Mouse (Mus musculus) stomach, embryonic 15.5 days (tissue): Measurements from ENCODE around the gene Olfr1480. TPM values are rescaled to one million over a fixed set of nuclear protein-coding genes. Genes with fewer than 3 reads are reported as not detected.

ENCODE experiments used
- ATAC-seq: fragments of 200-750 bp; cut with Nextera tagmentation; 2 replicates; pipeline ENCODE4 v1.8.0; 2017; ENCODE audit warnings: low read depth, moderate number of reproducible peaks, moderate TSS enrichment; ENCODE audit not compliant: insufficient read depth, low FRiP score
- H3K27ac ChIP-seq: fragments of 300-500 bp; sonication (generic); 2 replicates; pipeline ENCODE4 v1.5.1; 2015; ENCODE audit warnings: mild to moderate bottlenecking, inconsistent platforms
- H3K27me3 ChIP-seq: fragments of 300-500 bp; sonication (generic); replicated peaks from 2 replicates; pipeline ENCODE4 v1.6.1; 2015; ENCODE audit warnings: inconsistent platforms
- H3K36me3 ChIP-seq: fragments of 300-500 bp; sonication (generic); 2 replicates; pipeline ENCODE4 v1.6.1; 2015; ENCODE audit warnings: inconsistent platforms
- H3K4me1 ChIP-seq: fragments of 300-500 bp; sonication (generic); 2 replicates; pipeline ENCODE4 v1.6.1; 2015; ENCODE audit warnings: inconsistent platforms
- H3K4me2 ChIP-seq: fragments of 300-500 bp; sonication (generic); 2 replicates; pipeline ENCODE4 v1.6.1; 2015; ENCODE audit warnings: mild to moderate bottlenecking, inconsistent platforms
- H3K4me3 ChIP-seq: fragments of 300-500 bp; sonication (generic); replicated peaks from 2 replicates; pipeline ENCODE4 v1.5.1; 2015; ENCODE audit warnings: inconsistent platforms
- H3K9ac ChIP-seq: fragments of 300-500 bp; sonication (generic); 2 replicates; pipeline ENCODE4 v1.6.1; 2015; ENCODE audit warnings: inconsistent platforms
- H3K9me3 ChIP-seq: fragments of 300-500 bp; sonication (generic); 2 replicates; pipeline ENCODE4 v1.6.1; 2016; ENCODE audit warnings: inconsistent platforms
- WGBS: fragments of 180-500 bp; shearing (Covaris S2); methylation state at CpG from one replicate; pipeline ENCODE4 v1.1.7; 2015; 5-methylcytosine and 5-hydroxymethylcytosine counted together
- polyA plus RNA-seq: library from polyadenylated mRNA; unstranded; fragments of >200 nt; fragmentation: Nextera tagmentation; extraction: Ambion mirVana; gene quantifications from 2 replicates; pipeline ENCODE4 v1.2.1, GENCODE M21; 2015

The Olfr1480 gene
- polyA plus RNA-seq = not detected in 2 replicates

DNA sequence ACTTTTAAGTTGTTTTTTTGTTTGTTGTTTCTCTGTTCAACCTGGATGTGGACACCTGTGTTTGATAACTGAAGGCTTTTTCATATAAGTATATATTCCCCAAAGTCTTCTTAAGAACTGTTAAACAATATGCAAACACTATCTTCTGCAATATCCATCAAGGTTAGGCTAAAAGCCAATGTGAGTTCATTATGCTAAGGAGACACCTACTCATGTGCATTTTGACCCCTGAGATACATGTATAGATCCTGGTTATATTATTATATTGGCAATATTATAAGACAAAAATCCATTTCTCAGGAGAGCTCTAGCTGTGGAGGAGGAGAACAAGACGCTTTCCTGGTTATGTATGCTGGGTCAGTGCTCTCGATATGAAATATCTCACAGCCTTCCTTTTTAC lies at the start of gene Olfr1480:
Gene Olfr1480, plus strand, starts transcription at position 301 of the 400 bp plus-strand sequence.
- WGBS = 88% methylated on average over 2 of the region's 2 CpGs
- H3K4me1 ChIP-seq = no peaks in the 10 kb centered on the region
- no peak within 1 kb of the TSS for H3K27ac ChIP-seq
- no peaks in the 10 kb centered on the region for H3K9me3 ChIP-seq
- H3K36me3 ChIP-seq = no peaks in the 10 kb centered on the region
- H3K27me3 ChIP-seq = no peaks in the 10 kb centered on the region
- no peak within 1 kb of the TSS for H3K4me2 ChIP-seq
- no peak within 1 kb of the TSS for H3K9ac ChIP-seq
- ATAC-seq = no peak
- no peak within 1 kb of the TSS for H3K4me3 ChIP-seq

GRCm38 (mm10) chr19:13480096-13480495 lies 47.6 kb upstream of the Olfr1480 start, which contains the start of gene Olfr1475:
Olfr1475 (minus strand) TSS chr19:13480196.
- no peaks in the 10 kb centered on the region for H3K4me1 ChIP-seq
- H3K36me3 ChIP-seq = no peaks in the 10 kb centered on the region
- no peaks in the 10 kb centered on the region for H3K27me3 ChIP-seq
- no peak within 1 kb of the TSS for H3K9ac ChIP-seq
- H3K9me3 ChIP-seq = no peaks in the 10 kb centered on the region
- ATAC-seq = no peak
- no peak within 1 kb of the TSS for H3K4me2 ChIP-seq
- H3K27ac ChIP-seq = no peak within 1 kb of the TSS
- H3K4me3 ChIP-seq = no peak within 1 kb of the TSS

- no peak within 1 kb of the TSS for H3K4me2 ChIP-seq
- WGBS = 71% methylated on average over 3 of the region's 3 CpGs
- no peaks in the 10 kb centered on the region for H3K27me3 ChIP-seq
- H3K4me1 ChIP-seq = no peaks in the 10 kb centered on the region
- H3K9ac ChIP-seq = no peak within 1 kb of the TSS
- no peaks in the 10 kb centered on the region for H3K36me3 ChIP-seq
- no peaks in the 10 kb centered on the region for H3K9me3 ChIP-seq
- no peak for ATAC-seq
- no peak within 1 kb of the TSS for H3K27ac ChIP-seq
- no peak within 1 kb of the TSS for H3K4me3 ChIP-seq
Observed at GRCm38 (mm10) chr19:13500246-13500645, 27.5 kb upstream of the Olfr1480 start, which contains the start of gene Olfr1477. Olfr1477 (plus strand) TSS chr19:13500546.

Other genes with a start within 250 kb of the Olfr1480 start
- gene Olfr1465, start 212.4 kb upstream of the Olfr1480 start, polyA plus RNA-seq = not detected in 2 replicates
- gene Olfr1466, start 189.1 kb upstream of the Olfr1480 start, polyA plus RNA-seq = not detected in 2 replicates
- gene Olfr1467, start 165.7 kb upstream of the Olfr1480 start, polyA plus RNA-seq = not detected in 2 replicates
- not detected in 2 replicates for gene Olfr1469, start 120.1 kb upstream of the Olfr1480 start, polyA plus RNA-seq
- not detected in 2 replicates for gene Olfr1471, start 84.5 kb upstream of the Olfr1480 start, polyA plus RNA-seq
- gene Olfr1472, start 71.8 kb upstream of the Olfr1480 start, polyA plus RNA-seq = not detected in 2 replicates
- not detected in 2 replicates for gene Olfr1474, start 58.3 kb upstream of the Olfr1480 start, polyA plus RNA-seq
- gene Olfr1475, start 47.7 kb upstream of the Olfr1480 start, polyA plus RNA-seq = not detected in 2 replicates
- not detected in 2 replicates for gene Olfr1477, start 27.4 kb upstream of the Olfr1480 start, polyA plus RNA-seq
- not detected in 2 replicates for gene Olfr1484, start 55.6 kb downstream of the Olfr1480 start, polyA plus RNA-seq
- not detected in 2 replicates for gene Olfr1487, start 89.5 kb downstream of the Olfr1480 start, polyA plus RNA-seq
- not detected in 2 replicates for gene Olfr1489, start 103.7 kb downstream of the Olfr1480 start, polyA plus RNA-seq
- gene Olfr1490, start 123.2 kb downstream of the Olfr1480 start, polyA plus RNA-seq = not detected in 2 replicates
- gene Olfr1491, start 169.4 kb downstream of the Olfr1480 start, polyA plus RNA-seq = not detected in 2 replicates
- not detected in 2 replicates for gene Olfr1493-ps1, start 195.4 kb downstream of the Olfr1480 start, polyA plus RNA-seq
- gene Olfr1494, start 211.8 kb downstream of the Olfr1480 start, polyA plus RNA-seq = not detected in 2 replicates
- not detected in 2 replicates for gene Olfr1495, start 236.7 kb downstream of the Olfr1480 start, polyA plus RNA-seq
- gene Olfr1496, start 250.0 kb downstream of the Olfr1480 start, polyA plus RNA-seq = not detected in 2 replicates